Mouse (Mus musculus) embryonic fibroblast, embryonic 13.5 days (primary cell): Measurements from ENCODE around the gene Atf6b.

Experiments used
- CTCF ChIP-seq: IDR thresholded peaks from 2 replicates; pipeline ENCODE4 v1.5.1; 2011; ENCODE audit warnings: mild to moderate bottlenecking, control low read depth, low read length, moderate library complexity, borderline replicate concordance; ENCODE audit not compliant: insufficient read depth
- POLR2A ChIP-seq: IDR thresholded peaks from 2 replicates; pipeline ENCODE4 v1.6.1; 2011; ENCODE audit warnings: low read depth, mild to moderate bottlenecking, control low read depth, low read length, moderate library complexity

- TF ChIP-seq POLR2A = no peak
- TF ChIP-seq CTCF = no peak
Observed at GRCm38 (mm10) chr17:34673139-34673538, 26.2 kb downstream of the Atf6b start.
